Mouse (Mus musculus) adrenal gland, adult 8-10 months (tissue): ENCODE data around the gene Spata2l. TPM values are rescaled to one million over a fixed set of nuclear protein-coding genes. Genes with fewer than 3 reads are reported as not detected.
A peak's percentile ranks its signal among the peaks of the same experiment; 100 is the strongest.
"Not testable (repeated sequence)": the region's sequence is repeated elsewhere in the genome, so short reads cannot be mapped to it uniquely, and the experiment has no call there.

Source experiments
- DNase-seq: peaks from one replicate; pipeline ENCODE4 v3.0.0; 2022
- total RNA-seq, 4 experiments: library from RNA; stranded (reverse); gene quantifications; 2 replicates each; pipeline ENCODE4 v1.2.4; 2022

Gene Spata2l
- total RNA-seq, 4 experiments from 2014 or later = 12.0 to 20.4 (median 17.1) TPM

DNA sequence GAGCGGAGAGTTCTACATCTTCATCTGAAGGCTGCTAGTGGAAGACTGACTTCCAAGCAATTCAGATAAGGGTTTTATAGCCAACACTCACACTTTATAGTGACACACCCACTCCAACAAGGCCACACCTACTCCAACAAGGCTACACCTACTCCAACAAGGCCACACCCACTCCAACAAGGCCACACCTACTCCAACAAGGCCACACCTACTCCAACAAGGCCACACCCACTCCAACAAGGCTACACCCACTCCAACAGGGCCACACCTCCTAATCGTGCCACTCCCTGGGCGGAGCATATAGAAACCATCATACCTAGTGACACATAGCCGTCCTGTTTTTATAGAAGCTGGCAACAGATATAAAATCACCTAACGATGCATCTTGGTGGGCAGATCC is 39.0 kb downstream of the Spata2l start:
- not testable (repeated sequence) for DNase-seq

- DNase-seq = no peak
Measured at GRCm38 (mm10) chr8:123193771-123194170, 42.3 kb downstream of the Spata2l start.

DNA sequence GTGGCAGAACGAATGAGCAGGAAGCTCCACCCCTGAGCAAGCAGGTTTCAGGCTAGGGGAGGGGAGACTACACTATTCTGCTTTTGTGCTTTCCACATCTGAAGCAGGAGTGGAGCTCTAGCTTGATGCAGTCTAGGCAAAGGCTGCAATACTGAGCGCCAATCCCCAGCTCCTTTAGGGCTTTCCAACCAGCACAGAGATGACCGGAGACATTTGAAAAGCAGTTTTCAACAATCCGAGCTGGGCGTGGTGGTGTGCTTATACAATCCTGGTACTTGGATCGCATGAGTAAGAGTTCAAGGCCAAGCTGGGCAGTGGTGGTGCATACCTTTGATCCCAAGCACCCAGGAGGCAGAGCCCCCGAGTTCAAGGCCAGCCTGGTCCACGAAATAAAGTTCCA is 44.1 kb downstream of the Spata2l start:
- DNase-seq = no peak

DNA sequence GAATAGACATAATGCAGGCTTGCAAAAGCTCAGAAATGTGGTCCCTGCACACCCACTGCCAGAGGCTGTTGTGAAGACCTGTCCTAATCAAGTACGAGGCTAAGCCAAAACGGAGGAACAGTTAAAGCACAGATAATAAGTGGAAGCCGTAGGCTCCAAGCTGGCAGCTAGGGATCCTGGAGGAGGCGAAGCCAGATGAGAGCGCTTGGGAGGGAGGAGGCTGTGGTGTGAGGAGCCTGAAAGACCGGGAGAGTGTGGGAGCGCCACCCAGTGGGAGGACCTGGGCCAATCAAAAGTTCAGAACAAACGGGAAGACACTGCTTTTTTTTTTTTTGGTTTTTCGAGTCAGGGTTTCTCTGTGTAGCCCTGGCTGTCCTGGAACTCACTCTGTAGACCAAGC is 45.4 kb downstream of the Spata2l start:
- DNase-seq = peak; percentile 60

- no peak for DNase-seq
Measured at GRCm38 (mm10) chr8:123188841-123189240, 47.2 kb downstream of the Spata2l start.

DNA sequence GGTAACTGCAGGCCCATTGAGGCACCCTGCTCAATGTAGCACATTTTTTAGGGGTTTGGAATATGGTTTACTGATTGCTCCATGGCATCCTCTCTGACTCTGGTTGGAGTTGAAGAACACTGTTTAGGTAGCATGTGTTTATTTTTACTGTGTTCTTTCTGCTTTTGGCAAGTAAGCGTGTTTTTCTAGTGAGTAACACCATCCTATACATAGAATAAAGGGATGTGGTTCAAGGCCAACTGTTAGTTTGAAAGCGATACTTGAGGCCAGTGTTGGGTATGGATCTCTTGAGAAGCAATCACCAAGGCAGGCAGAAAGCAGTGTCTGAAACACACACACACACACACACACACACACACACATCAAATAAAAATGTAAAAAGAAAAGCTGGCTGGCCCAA is 48.0 kb downstream of the Spata2l start:
- DNase-seq = no peak

GRCm38 (mm10) chr8:123185566-123186409 is 50.2 kb downstream of the Spata2l start, which contains the start of gene Dpep1:
Gene Dpep1, plus strand, starts transcription at chr8:123186242.
- DNase-seq = no peak

GRCm38 (mm10) chr8:123181391-123181790 is 54.6 kb downstream of the Spata2l start:
- DNase-seq = peak; percentile 58

Other genes with a start within 250 kb of the Spata2l start
- gene Ankrd11, start 194.0 kb downstream of the Spata2l start, total RNA-seq = 100 to 1,000 TPM in 2 of 4 experiments, 10 to 100 TPM in 2; 85.8 to 116 (median 97.7) TPM
- 100 to 1,000 TPM in 1 of 4 experiments, 10 to 100 TPM in 3; 85.0 to 103 (median 86.7) TPM for gene Spg7, start 173.3 kb downstream of the Spata2l start, total RNA-seq
- gene Rpl13, start 133.9 kb downstream of the Spata2l start, total RNA-seq = 100 to 1,000 TPM; 669 to 739 (median 714) TPM
- 1 to 10 TPM; 7.7 to 9.7 (median 8.8) TPM for gene Cpne7, start 118.9 kb downstream of the Spata2l start, total RNA-seq
- 10 to 100 TPM in 2 of 4 experiments, 1 to 10 TPM in 2; 6.5 to 17.8 (median 10.3) TPM for gene Sult5a1, start 77.9 kb downstream of the Spata2l start, total RNA-seq
- gene Dpep1, start 50.0 kb downstream of the Spata2l start, total RNA-seq = 10 to 100 TPM; 40.8 to 52.6 (median 41.6) TPM
- 100 to 1,000 TPM; 112 to 141 (median 134) TPM for gene Chmp1a, start 23.5 kb downstream of the Spata2l start, total RNA-seq
- gene Spata33, start 23.4 kb downstream of the Spata2l start, total RNA-seq = 1 to 10 TPM; 1.7 to 7.6 (median 4.4) TPM
- gene Cdk10, start 11.4 kb downstream of the Spata2l start, total RNA-seq = 10 to 100 TPM; 50.5 to 91.6 (median 76.1) TPM
- gene Zfp276, start 18.0 kb upstream of the Spata2l start, total RNA-seq = 10 to 100 TPM; 18.2 to 37.2 (median 27.8) TPM
- gene Vps9d1, start 18.1 kb upstream of the Spata2l start, total RNA-seq = 10 to 100 TPM; 23.2 to 50.0 (median 37.6) TPM
- gene Fanca, start 82.3 kb upstream of the Spata2l start, total RNA-seq = 1 to 10 TPM; 4.3 to 7.4 (median 5.5) TPM
- 1 to 10 TPM; 2.3 to 2.8 (median 2.4) TPM for gene Spire2, start 96.5 kb upstream of the Spata2l start, total RNA-seq
- 100 to 1,000 TPM; 223 to 301 (median 278) TPM for gene Tcf25, start 137.5 kb upstream of the Spata2l start, total RNA-seq
- under 1 TPM in 1 of 4 experiments, not detected in 3; 0.13 TPM for gene Mc1r, start 170.9 kb upstream of the Spata2l start, total RNA-seq
- 1 to 10 TPM; 2.9 to 9.7 (median 6.6) TPM for gene Tubb3, start 175.2 kb upstream of the Spata2l start, total RNA-seq
- 10 to 100 TPM; 27.8 to 40.1 (median 34.2) TPM for gene Def8, start 187.3 kb upstream of the Spata2l start, total RNA-seq
- gene Afg3l1, start 241.7 kb upstream of the Spata2l start, total RNA-seq = 10 to 100 TPM; 69.7 to 99.4 (median 85.1) TPM